ENCODE assay signal across 18 mouse cellular contexts in genomic region chr1:118789871-118790270, GRCm38 (mm10).
DNase-seq lines count a peak whose midpoint lies in the region; ATAC-seq lines count a peak whose summit lies in the region.
"Had no signal": no experiment of that assay in that cellular context is flagged by ENCODE, and none has a peak within 500 bp of the region (broad histone marks: within the 10 kb centered on the region; RNA-seq: fewer than 3 reads in every experiment).

No protein-coding gene starts in this region.

- no peaks in the 10 kb centered on the region for H3K9me3 ChIP-seq in embryonic facial prominence, embryonic 13.5 days
- H3K9me3 ChIP-seq in embryonic facial prominence, embryonic 10.5 days = no peaks in the 10 kb centered on the region
- no peaks in the 10 kb centered on the region; the same call in 1 of the 2 replicates for H3K9me3 ChIP-seq in limb, embryonic 13.5 days
- H3K9me3 ChIP-seq: forebrain, embryonic 10.5 days; heart, embryonic 13.5 days; hindbrain, embryonic 15.5 days had no signal

- H3K4me2 ChIP-seq in embryonic facial prominence, embryonic 13.5 days = no peak overlapping the region
- no peak overlapping the region for H3K4me2 ChIP-seq in limb, embryonic 13.5 days (replicated peaks)
- H3K4me2 ChIP-seq: embryonic facial prominence, embryonic 15.5 days; heart, embryonic 13.5 days; hindbrain, embryonic 15.5 days had no signal

- ATAC-seq in embryonic facial prominence, embryonic 13.5 days (ENCODE audit: insufficient number of reproducible peaks, insufficient read depth, low FRiP score, low TSS enrichment, low read depth) = no peak
- ATAC-seq in limb, embryonic 13.5 days (ENCODE audit: low FRiP score, low read depth) = no peak
- ATAC-seq in inflammation-experienced regulatory T-cells, adult 6 months = no peak
- ATAC-seq in CD4-positive, CD25-positive, alpha-beta regulatory T cell, adult 4 months = no peak
- ATAC-seq: intestine, postnatal 0 days had no signal

- peaks cover 20% of the 10 kb centered on the region for H3K27me3 ChIP-seq in embryonic facial prominence, embryonic 13.5 days
- H3K27me3 ChIP-seq in embryonic facial prominence, embryonic 10.5 days (replicated peaks; ENCODE audit: low read depth, poor library complexity, severe bottlenecking) = no peaks in the 10 kb centered on the region
- H3K27me3 ChIP-seq in limb, embryonic 13.5 days = no peaks in the 10 kb centered on the region
- H3K27me3 ChIP-seq: embryonic facial prominence, embryonic 15.5 days; hindbrain, embryonic 15.5 days had no signal

- H3K4me1 ChIP-seq in embryonic facial prominence, embryonic 13.5 days = peaks cover 28% of the 10 kb centered on the region
- no peaks in the 10 kb centered on the region for H3K4me1 ChIP-seq in embryonic facial prominence, embryonic 10.5 days
- H3K4me1 ChIP-seq in limb, embryonic 13.5 days = peaks cover 26% of the 10 kb centered on the region
- H3K4me1 ChIP-seq: forebrain, embryonic 10.5 days; heart, embryonic 13.5 days; hindbrain, embryonic 15.5 days had no signal

- H3K4me3 ChIP-seq in embryonic facial prominence, embryonic 13.5 days = no peak overlapping the region
- no peak overlapping the region for H3K4me3 ChIP-seq in embryonic facial prominence, embryonic 10.5 days
- no peak overlapping the region for H3K4me3 ChIP-seq in limb, embryonic 13.5 days
- H3K4me3 ChIP-seq: embryonic facial prominence, embryonic 15.5 days; erythroblast, embryonic 14.5 days; forebrain, embryonic 10.5 days; heart, embryonic 13.5 days; hindbrain, embryonic 15.5 days had no signal

- no peaks in the 10 kb centered on the region for H3K36me3 ChIP-seq in embryonic facial prominence, embryonic 13.5 days
- H3K36me3 ChIP-seq in embryonic facial prominence, embryonic 10.5 days (replicated peaks) = no peaks in the 10 kb centered on the region
- no peaks in the 10 kb centered on the region for H3K36me3 ChIP-seq in limb, embryonic 13.5 days
- H3K36me3 ChIP-seq: embryonic facial prominence, embryonic 15.5 days; forebrain, embryonic 10.5 days; heart, embryonic 13.5 days; hindbrain, embryonic 15.5 days had no signal

- no peak for DNase-seq in embryonic facial prominence, embryonic 10.5 days (ENCODE audit: low spot score)
- DNase-seq in cerebellum, adult 8-10 months = peak; percentile 19
- peak; percentile 13 to 32 for DNase-seq in cerebellum, postnatal 25 days
- DNase-seq: adrenal gland, adult 8-10 months; adrenal gland, postnatal 36 days; gastrocnemius, postnatal 36 days; heart, adult 11 months; heart, postnatal 36 days had no signal

- WGBS in embryonic facial prominence, embryonic 13.5 days = 82% methylated on average over 2 of the region's 2 CpGs
- 89% methylated on average over 2 of the region's 2 CpGs for WGBS in embryonic facial prominence, embryonic 10.5 days
- 55% methylated on average over 2 of the region's 2 CpGs for WGBS in limb, embryonic 13.5 days

- peak overlapping the region; percentile 8; the same call in 1 of the 2 replicates for H3K27ac ChIP-seq in embryonic facial prominence, embryonic 13.5 days
- H3K27ac ChIP-seq in embryonic facial prominence, embryonic 10.5 days (replicated peaks) = no peak overlapping the region
- peak overlapping the region; percentile 22; the same call in 1 of the 2 replicates for H3K27ac ChIP-seq in limb, embryonic 13.5 days
- H3K27ac ChIP-seq: embryonic facial prominence, embryonic 15.5 days; forebrain, embryonic 10.5 days; heart, embryonic 13.5 days; hindbrain, embryonic 15.5 days had no signal

- no peak overlapping the region for H3K9ac ChIP-seq in embryonic facial prominence, embryonic 13.5 days
- H3K9ac ChIP-seq in limb, embryonic 13.5 days = no peak overlapping the region
- H3K9ac ChIP-seq: embryonic facial prominence, embryonic 15.5 days; heart, embryonic 13.5 days; hindbrain, embryonic 15.5 days had no signal
